Mouse (Mus musculus): ENCODE measurements around the gene Kpna7. TPM values are rescaled to one million over a fixed set of nuclear protein-coding genes. Genes with fewer than 3 reads are reported as not detected.

Kpna7 gene
- polyA plus RNA-seq, 2 experiments: not detected

- peaks cover 21% of the 10 kb centered on the region for H3K4me1 ChIP-seq (ENCODE audit: control insufficient read depth, insufficient read depth, low read length)
- H3K36me3 ChIP-seq (ENCODE audit: control insufficient read depth, insufficient read depth, low read length): peaks cover 15% of the 10 kb centered on the region; the same call in 1 of the 2 replicates
- no peak overlapping the region for H3K9ac ChIP-seq (ENCODE audit: low read depth, low read length, severe bottlenecking)
- H3K27me3 ChIP-seq (ENCODE audit: control insufficient read depth, insufficient read depth, low read length): no peaks in the 10 kb centered on the region
- 0 out of 2 replicates have a peak, but pooled peaks cover 5% of the 10 kb centered on the region for H3K9me3 ChIP-seq (ENCODE audit: control insufficient read depth, low read length)
- no peak for TF ChIP-seq POLR2A (IDR thresholded peaks at IDR 0.05; ENCODE audit: borderline replicate concordance, extremely low read depth, insufficient read depth, insufficient read length)
- H3K4me2 ChIP-seq (replicated peaks; ENCODE audit: low read depth, low read length, severe bottlenecking): no peak overlapping the region
- H3K27ac ChIP-seq (replicated peaks; ENCODE audit: low read depth, low read length): no peak overlapping the region
- no peak overlapping the region for H3K4me3 ChIP-seq (replicated peaks; ENCODE audit: low read length)
- ATAC-seq (ENCODE audit: low FRiP score, low read depth): no peak
- no peak for DNase-seq (ENCODE audit: low spot score)
- 55% methylated on average over 6 of the region's 6 CpGs for WGBS
These were observed 34.2 kb upstream of the Kpna7 start for GRCm38 (mm10) chr5:145118005-145118404.

GRCm38 (mm10) chr5:145116916-145117315 is 33.1 kb upstream of the Kpna7 start:
- 53% methylated on average over 10 of the region's 10 CpGs for WGBS
- no peak for TF ChIP-seq POLR2A (IDR thresholded peaks at IDR 0.05; ENCODE audit: borderline replicate concordance, extremely low read depth, insufficient read depth, insufficient read length)
- Histone ChIP-seq H3K4me1 (ENCODE audit: control insufficient read depth, insufficient read depth, low read length) (peaks cover 21% of the 10 kb centered on the region), H3K36me3 (ENCODE audit: control insufficient read depth, insufficient read depth, low read length) (0 out of 2 replicates have a peak, but pooled peaks cover 6% of the 10 kb centered on the region), H3K9me3 (ENCODE audit: control insufficient read depth, low read length) (0 out of 2 replicates have a peak, but pooled peaks cover 5% of the 10 kb centered on the region), H3K27ac (replicated peaks; ENCODE audit: low read depth, low read length) (peak overlapping the region; percentile 62), H3K4me2 (replicated peaks; ENCODE audit: low read depth, low read length, severe bottlenecking) (peak overlapping the region; percentile 85), H3K9ac (ENCODE audit: low read depth, low read length, severe bottlenecking) (no peak overlapping the region), H3K4me3 (replicated peaks; ENCODE audit: low read length) (0 out of 2 replicates have a peak overlapping the region, but pooled peaks have one; percentile 4), H3K27me3 (ENCODE audit: control insufficient read depth, insufficient read depth, low read length) (no peaks in the 10 kb centered on the region)
- peak; percentile 44 for DNase-seq (ENCODE audit: low spot score)
- no peak for ATAC-seq (ENCODE audit: low FRiP score, low read depth)

GRCm38 (mm10) chr5:145116316-145116715 is 32.5 kb upstream of the Kpna7 start:
- H3K9me3 ChIP-seq (ENCODE audit: control insufficient read depth, low read length): 0 out of 2 replicates have a peak, but pooled peaks cover 5% of the 10 kb centered on the region
- H3K4me1 ChIP-seq (ENCODE audit: control insufficient read depth, insufficient read depth, low read length): peaks cover 21% of the 10 kb centered on the region
- H3K4me3 ChIP-seq (replicated peaks; ENCODE audit: low read length): peak overlapping the region; percentile 4; the same call in 1 of the 2 replicates
- no peak for TF ChIP-seq POLR2A (IDR thresholded peaks at IDR 0.05; ENCODE audit: borderline replicate concordance, extremely low read depth, insufficient read depth, insufficient read length)
- DNase-seq (ENCODE audit: low spot score) (peak; percentile 80), ATAC-seq (ENCODE audit: low FRiP score, low read depth) (peak; percentile 50)
- peak overlapping the region; percentile 21; the same call in 1 of the 2 replicates for H3K9ac ChIP-seq (ENCODE audit: low read depth, low read length, severe bottlenecking)
- WGBS: 18% methylated on average over 4 of the region's 4 CpGs
- no peaks in the 10 kb centered on the region for H3K27me3 ChIP-seq (ENCODE audit: control insufficient read depth, insufficient read depth, low read length)
- 0 out of 2 replicates have a peak, but pooled peaks cover under 1% of the 10 kb centered on the region for H3K36me3 ChIP-seq (ENCODE audit: control insufficient read depth, insufficient read depth, low read length)
- peak overlapping the region; percentile 62 for H3K27ac ChIP-seq (replicated peaks; ENCODE audit: low read depth, low read length)
- peak overlapping the region; percentile 85 for H3K4me2 ChIP-seq (replicated peaks; ENCODE audit: low read depth, low read length, severe bottlenecking)

GRCm38 (mm10) chr5:145115736-145116135 is 31.9 kb upstream of the Kpna7 start:
- Histone ChIP-seq H3K27ac (replicated peaks; ENCODE audit: low read depth, low read length) (peak overlapping the region; percentile 62), H3K4me1 (ENCODE audit: control insufficient read depth, insufficient read depth, low read length) (peaks cover 19% of the 10 kb centered on the region), H3K27me3 (ENCODE audit: control insufficient read depth, insufficient read depth, low read length) (no peaks in the 10 kb centered on the region), H3K4me3 (replicated peaks; ENCODE audit: low read length) (peak overlapping the region; percentile 4; the same call in 1 of the 2 replicates), H3K4me2 (replicated peaks; ENCODE audit: low read depth, low read length, severe bottlenecking) (peak overlapping the region; percentile 85), H3K9me3 (ENCODE audit: control insufficient read depth, low read length) (0 out of 2 replicates have a peak, but pooled peaks cover 5% of the 10 kb centered on the region), H3K36me3 (ENCODE audit: control insufficient read depth, insufficient read depth, low read length) (peaks cover 3% of the 10 kb centered on the region), H3K9ac (ENCODE audit: low read depth, low read length, severe bottlenecking) (peak overlapping the region; percentile 21; the same call in 1 of the 2 replicates)
- no peak for ATAC-seq (ENCODE audit: low FRiP score, low read depth)
- no peak for DNase-seq (ENCODE audit: low spot score)
- 71% methylated on average over 5 of the region's 5 CpGs for WGBS
- no peak for TF ChIP-seq POLR2A (IDR thresholded peaks at IDR 0.05; ENCODE audit: borderline replicate concordance, extremely low read depth, insufficient read depth, insufficient read length)

- H3K36me3 ChIP-seq (ENCODE audit: control insufficient read depth, insufficient read depth, low read length): peaks cover 12% of the 10 kb centered on the region
These were observed 31.0 kb upstream of the Kpna7 start for GRCm38 (mm10) chr5:145114606-145115473.

More at GRCm38 (mm10) chr5:145114606-145115473, 31.0 kb upstream of the Kpna7 start:
- H3K9ac ChIP-seq (ENCODE audit: low read depth, low read length, severe bottlenecking): peak overlapping the region; percentile 76
- no peak for TF ChIP-seq POLR2A (IDR thresholded peaks at IDR 0.05; ENCODE audit: borderline replicate concordance, extremely low read depth, insufficient read depth, insufficient read length)
- H3K27me3 ChIP-seq (ENCODE audit: control insufficient read depth, insufficient read depth, low read length): no peaks in the 10 kb centered on the region
- WGBS: 11% methylated on average over 36 of the region's 40 CpGs
- peak overlapping the region; percentile 85 for H3K4me2 ChIP-seq (replicated peaks; ENCODE audit: low read depth, low read length, severe bottlenecking)
- H3K4me1 ChIP-seq (ENCODE audit: control insufficient read depth, insufficient read depth, low read length): peaks cover 17% of the 10 kb centered on the region
- 0 out of 2 replicates have a peak, but pooled peaks cover 5% of the 10 kb centered on the region for H3K9me3 ChIP-seq (ENCODE audit: control insufficient read depth, low read length)
- no peak for ATAC-seq (ENCODE audit: low FRiP score, low read depth)
- peak overlapping the region; percentile 69 for H3K4me3 ChIP-seq (replicated peaks; ENCODE audit: low read length)
- DNase-seq (ENCODE audit: low spot score): peak; percentile 73
- peak overlapping the region; percentile 68 for H3K27ac ChIP-seq (replicated peaks; ENCODE audit: low read depth, low read length)

Measured in limb, embryonic 14.5 days (tissue).